Mouse (Mus musculus) kidney, postnatal 10 days (tissue): ENCODE measurements at regions not wholly inside any gene's neighbourhood (a gene's known extent, or its start where the extent isn't known, plus 50 kb on each side); places are given as distances from the start of the nearest gene placed in this dataset.

Experiments used
- DNase-seq: peaks from one replicate; pipeline ENCODE4 v3.0.0; 2021; ENCODE audit warnings: mixed read lengths

GRCm38 (mm10) chr16:55421569-55422342 is 124.0 kb upstream of the Zpld1 start:
- DNase-seq, result no peak

GRCm38 (mm10) chr16:55420876-55421568 is 123.2 kb upstream of the Zpld1 start:
- DNase-seq, result no peak

DNA sequence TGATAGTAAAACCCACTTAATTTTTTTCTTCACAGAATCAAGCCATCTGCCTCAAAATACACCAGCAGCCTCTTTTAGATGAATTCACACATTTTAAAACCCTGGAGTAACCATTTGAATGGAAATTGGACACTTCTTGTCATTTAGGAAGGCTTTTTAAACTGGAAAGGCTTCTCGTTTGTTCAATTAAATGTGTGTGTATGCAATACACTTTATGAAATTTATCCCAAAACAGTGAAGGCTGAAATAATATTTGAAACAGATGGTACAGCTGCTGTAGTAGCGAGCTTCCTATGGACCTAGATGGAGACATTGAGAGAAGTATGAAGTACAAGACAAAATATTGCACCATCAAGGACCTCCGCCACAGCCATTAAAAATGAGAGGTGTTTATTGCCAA is 121.1 kb upstream of the Zpld1 start:
- DNase-seq, result no peak

GRCm38 (mm10) chr16:55400818-55401217 is 103.0 kb upstream of the Zpld1 start:
- DNase-seq, result no peak

DNA sequence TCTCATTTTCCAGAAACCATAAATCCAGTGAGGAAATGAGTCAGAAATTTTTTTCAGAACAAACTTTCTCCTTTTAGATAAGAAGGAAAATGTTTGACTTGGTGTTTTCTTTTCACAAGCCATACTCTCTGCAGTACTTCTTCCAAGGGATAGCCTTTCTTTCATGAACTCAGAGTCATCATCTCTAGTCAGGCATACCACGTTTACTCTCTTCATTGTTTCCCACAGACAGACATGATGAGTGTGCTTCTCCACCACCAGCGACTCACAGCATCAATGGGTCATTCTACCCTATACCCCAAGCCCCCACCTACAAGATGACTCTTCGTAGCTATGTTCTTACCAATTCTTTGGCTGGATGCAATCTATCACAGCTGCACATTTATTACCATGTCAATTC is 97.1 kb upstream of the Zpld1 start:
- no peak for DNase-seq

DNA sequence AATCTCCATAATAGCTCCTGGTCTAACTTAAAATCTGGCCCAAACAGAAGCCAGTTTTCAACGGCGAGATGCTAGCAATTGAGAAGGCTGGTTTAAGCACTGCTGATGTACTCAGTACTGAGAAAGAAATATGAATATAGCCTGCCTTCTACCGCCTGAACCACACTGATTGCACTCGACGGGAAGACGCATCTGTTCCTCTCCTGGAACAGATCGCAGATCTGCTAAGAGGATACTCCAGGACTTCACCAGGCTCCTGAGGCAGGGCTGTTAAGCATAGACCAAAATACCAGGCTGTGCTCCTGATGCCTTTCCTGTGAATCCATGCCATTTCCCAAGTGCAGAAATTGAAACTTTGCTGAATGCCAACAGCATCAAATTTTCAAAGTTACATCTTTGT is 92.6 kb upstream of the Zpld1 start:
- DNase-seq, result no peak

DNA sequence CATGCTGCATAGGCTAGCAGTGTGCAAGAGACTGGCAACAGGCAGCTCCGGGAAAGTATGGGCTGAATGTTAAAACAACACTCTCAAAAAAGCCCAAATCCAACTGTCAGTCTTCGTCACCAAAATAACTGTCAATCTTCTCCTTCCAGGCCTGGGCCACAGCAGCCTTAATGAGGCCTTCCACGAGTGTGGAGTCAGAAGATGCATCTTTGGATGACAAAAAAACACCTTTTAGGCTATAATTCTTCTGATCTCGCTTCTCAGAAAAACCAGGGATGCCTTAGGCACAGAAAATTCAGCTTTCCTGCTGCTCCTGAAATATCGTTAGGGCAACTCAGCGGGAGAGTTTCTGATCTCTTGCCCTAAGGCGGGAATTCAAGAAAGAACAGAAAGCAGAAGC is 82.2 kb upstream of the Zpld1 start:
- DNase-seq, result no peak

- DNase-seq, result no peak
These were observed 81.4 kb upstream of the Zpld1 start for GRCm38 (mm10) chr16:55379189-55379588.

DNA sequence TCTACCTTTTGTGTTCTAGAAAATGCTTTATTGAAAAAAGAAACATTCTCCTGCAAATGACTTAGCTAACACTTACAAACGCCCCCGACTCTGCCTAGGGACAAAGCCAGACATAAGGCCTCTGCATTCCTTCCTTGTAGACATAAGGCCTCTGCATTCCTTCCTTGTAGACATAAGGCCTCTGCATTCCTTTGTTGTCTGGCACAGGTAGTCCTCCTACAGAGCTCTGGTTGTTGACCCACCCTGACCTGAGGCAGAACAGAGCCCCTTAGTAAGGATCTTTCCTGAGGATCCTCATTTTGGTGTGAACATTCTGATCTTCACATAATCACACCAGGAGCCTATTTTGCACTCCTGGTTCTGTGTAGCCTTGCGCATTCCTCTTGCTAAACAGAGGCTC is 80.9 kb upstream of the Zpld1 start:
- DNase-seq, result no peak

DNA sequence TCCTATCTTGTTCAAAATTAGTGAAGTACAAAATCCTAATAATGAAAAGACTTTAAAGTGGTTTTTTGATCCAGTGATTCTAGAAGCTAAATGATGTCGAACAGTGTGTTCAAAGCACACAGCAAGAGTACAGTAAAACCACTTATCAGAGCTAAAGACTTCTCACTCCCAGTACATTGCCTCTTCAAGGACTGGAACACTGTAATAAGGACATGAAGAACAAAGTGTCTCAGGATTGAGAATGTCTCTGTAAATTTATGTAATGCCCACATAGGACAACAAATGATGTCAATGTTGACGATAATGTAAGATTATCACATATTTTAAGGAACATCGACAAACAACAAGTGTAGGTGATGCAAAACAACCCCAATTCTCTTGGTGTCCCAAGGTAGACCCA is 78.1 kb upstream of the Zpld1 start:
- DNase-seq, result no peak

DNA sequence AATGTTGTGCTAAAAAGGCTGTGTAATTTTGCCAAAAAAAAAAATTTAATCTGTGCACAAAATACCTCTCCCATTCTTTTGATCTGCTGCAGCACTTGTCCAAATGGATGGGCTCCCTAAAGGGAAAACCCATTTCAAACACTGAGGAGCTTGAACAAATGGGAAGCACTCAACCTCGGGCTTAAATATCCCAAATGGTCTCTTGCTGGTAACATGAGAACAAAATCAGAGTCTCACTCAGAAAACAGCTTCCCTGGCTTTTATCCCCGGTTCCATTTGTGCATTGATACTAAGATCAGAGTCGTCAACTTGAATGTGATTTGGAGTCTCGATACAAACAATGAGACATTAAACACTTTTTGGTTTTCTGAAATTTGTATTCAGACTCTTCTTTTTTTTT is 59.9 kb upstream of the Zpld1 start:
- no peak for DNase-seq

GRCm38 (mm10) chr16:55356097-55356496 is 58.3 kb upstream of the Zpld1 start:
- DNase-seq, result no peak
